Mouse (Mus musculus) bone marrow, adult 2 months (tissue): ENCODE measurements around the gene Cops8. TPM values are rescaled to one million over a fixed set of nuclear protein-coding genes. Genes with fewer than 3 reads are reported as not detected.

ENCODE experiments used
- H3K27ac ChIP-seq: fragments of 200-500 bp; 2 replicates; pipeline ENCODE4 v1.5.1; 2012; ENCODE audit warnings: low read depth, mild to moderate bottlenecking, control low read depth, inconsistent platforms, low read length; ENCODE audit not compliant: control insufficient read depth, poor library complexity, insufficient read depth
- H3K4me1 ChIP-seq: fragments of 200-500 bp; 2 replicates; pipeline ENCODE4 v1.6.1; 2011; ENCODE audit warnings: low read length; ENCODE audit not compliant: control insufficient read depth, insufficient read depth
- H3K4me3 ChIP-seq: fragments of 200-500 bp; replicated peaks from 2 replicates; pipeline ENCODE3; 2011; ENCODE audit warnings: mild to moderate bottlenecking, low read depth, low read length, control low read depth; ENCODE audit not compliant: control insufficient read depth
- CTCF ChIP-seq: fragments of 200-500 bp; IDR thresholded peaks from 2 replicates; pipeline ENCODE4 v1.5.1; 2011; ENCODE audit warnings: low read length, control low read depth; ENCODE audit not compliant: control insufficient read depth, insufficient read depth
- POLR2A ChIP-seq: fragments of 200-500 bp; IDR thresholded peaks from 2 replicates; pipeline ENCODE4 v1.6.1; 2011; ENCODE audit warnings: low read depth, mild to moderate bottlenecking, control low read depth, low read length, borderline replicate concordance; ENCODE audit not compliant: control insufficient read depth
- WGBS: fragments of 180-500 bp; shearing (Covaris S2); methylation state at CpG from one replicate; pipeline ENCODE4 v1.1.7; 2018; 5-methylcytosine and 5-hydroxymethylcytosine counted together
- polyA plus RNA-seq: library from polyadenylated mRNA; stranded (reverse); fragments of >200 nt; gene quantifications from 2 replicates; pipeline ENCODE4 v1.2.4, GENCODE M21; 2011; ENCODE audit warnings: low replicate concordance; ENCODE audit not compliant: missing spikeins, insufficient read depth, insufficient read length

Gene Cops8
- polyA plus RNA-seq, 1 experiment, result 41.7 TPM

- Histone ChIP-seq H3K4me1 (no peaks in the 10 kb centered on the region), H3K27ac (no peak overlapping the region), H3K4me3 (no peak overlapping the region)
- WGBS, result 81% methylated on average over 3 of the region's 3 CpGs
- TF ChIP-seq POLR2A, result no peak
- TF ChIP-seq CTCF, result no peak
Measured at GRCm38 (mm10) chr1:90658581-90658980, 55.8 kb downstream of the Cops8 start.

DNA sequence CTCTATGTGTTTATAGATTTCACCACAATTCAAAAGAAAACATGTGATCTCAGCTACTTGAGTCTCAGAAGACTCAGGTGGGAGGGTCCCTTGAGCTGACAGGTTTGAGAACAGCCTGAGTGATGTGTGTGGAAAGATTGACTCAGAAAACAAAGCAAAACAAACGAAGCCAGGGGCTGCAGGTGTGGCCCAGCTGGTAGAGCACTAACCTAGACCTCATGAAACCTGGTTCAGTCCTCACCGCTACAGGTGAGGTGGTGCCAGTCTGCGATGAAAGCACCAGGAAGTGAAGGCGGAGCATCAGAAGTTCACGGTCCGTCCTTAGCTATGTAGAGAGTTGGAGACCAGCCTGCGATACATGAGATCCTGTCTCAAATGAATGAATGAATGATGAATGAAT, 57.4 kb downstream of the Cops8 start:
- TF ChIP-seq POLR2A, result no peak
- TF ChIP-seq CTCF, result no peak
- no peaks in the 10 kb centered on the region for H3K4me1 ChIP-seq
- no peak overlapping the region for H3K27ac ChIP-seq
- 81% methylated on average over 7 of the region's 7 CpGs for whole genome bisulfite sequencing
- no peak overlapping the region for H3K4me3 ChIP-seq

- Histone ChIP-seq H3K4me1 (no peaks in the 10 kb centered on the region), H3K27ac (no peak overlapping the region), H3K4me3 (no peak overlapping the region)
- 40% methylated on average over 6 of the region's 6 CpGs for WGBS
- no peak for TF ChIP-seq POLR2A
- no peak for TF ChIP-seq CTCF
Measured at GRCm38 (mm10) chr1:90662491-90662890, 59.7 kb downstream of the Cops8 start.

Other genes starting within 250 kb of the Cops8 start
- gene Col6a3, start 241.0 kb downstream of the Cops8 start, polyA plus RNA-seq, result 7.6 and 16.1 TPM in 2 replicates